Mouse (Mus musculus) testis, adult 2 months (tissue): ENCODE results near the gene Dnajc1. TPM values are rescaled to one million over a fixed set of nuclear protein-coding genes. Genes with fewer than 3 reads are reported as not detected.

Experiments used
- H3K27ac ChIP-seq: fragments of 200-500 bp; 2 replicates; pipeline ENCODE4 v1.5.1; 2012; ENCODE audit warnings: low read depth, low read length; ENCODE audit not compliant: control insufficient read depth, insufficient read depth
- H3K27me3 ChIP-seq: fragments of 200-500 bp; 2 replicates; pipeline ENCODE4 v1.6.1; 2012; ENCODE audit warnings: mild to moderate bottlenecking, low read length, moderate library complexity; ENCODE audit not compliant: control insufficient read depth, insufficient read depth
- H3K36me3 ChIP-seq: fragments of 200-500 bp; 2 replicates; pipeline ENCODE4 v1.6.1; 2012; ENCODE audit warnings: mild to moderate bottlenecking, low read length; ENCODE audit not compliant: control insufficient read depth, insufficient read depth
- H3K4me1 ChIP-seq: fragments of 200-500 bp; 2 replicates; pipeline ENCODE4 v1.6.1; 2012; ENCODE audit warnings: low read length; ENCODE audit not compliant: control insufficient read depth, insufficient read depth
- H3K4me3 ChIP-seq: fragments of 200-500 bp; 2 replicates; pipeline ENCODE4 v1.5.1; 2012; ENCODE audit warnings: low read depth, mild to moderate bottlenecking, low read length, moderate library complexity, mixed read lengths; ENCODE audit not compliant: control insufficient read depth
- CTCF ChIP-seq: fragments of 200-500 bp; IDR thresholded peaks from 2 replicates; pipeline ENCODE4 v1.5.1; 2012; ENCODE audit warnings: low read depth, mild to moderate bottlenecking, inconsistent platforms, low read length, moderate library complexity; ENCODE audit not compliant: control insufficient read depth, insufficient read depth, insufficient replicate concordance
- POLR2A ChIP-seq: fragments of 200-500 bp; IDR thresholded peaks from 2 replicates; pipeline ENCODE4 v1.6.1; 2012; ENCODE audit warnings: low read depth, mild to moderate bottlenecking, inconsistent platforms, low read length, moderate library complexity; ENCODE audit not compliant: control insufficient read depth
- polyA plus RNA-seq: library from polyadenylated mRNA; depleted of rRNA; stranded (reverse); fragments of >200 nt; gene quantifications from 2 replicates; pipeline ENCODE4 v1.2.3, GENCODE M21; 2012

Dnajc1 gene
- polyA plus RNA-seq, 1 experiment: 4.7 TPM

GRCm38 (mm10) chr2:18300949-18301348, 91.7 kb downstream of the Dnajc1 start:
- TF ChIP-seq CTCF: no peak
- TF ChIP-seq POLR2A: no peak
- no peak overlapping the region for H3K4me3 ChIP-seq
- H3K27me3 ChIP-seq: no peaks in the 10 kb centered on the region
- no peaks in the 10 kb centered on the region for H3K36me3 ChIP-seq
- no peaks in the 10 kb centered on the region for H3K4me1 ChIP-seq
- H3K27ac ChIP-seq: no peak overlapping the region

GRCm38 (mm10) chr2:18285175-18285574, 107.5 kb downstream of the Dnajc1 start:
- Histone ChIP-seq H3K27ac (no peak overlapping the region), H3K27me3 (no peaks in the 10 kb centered on the region), H3K4me3 (no peak overlapping the region), H3K36me3 (no peaks in the 10 kb centered on the region), H3K4me1 (no peaks in the 10 kb centered on the region)
- no peak for TF ChIP-seq CTCF
- no peak for TF ChIP-seq POLR2A

- TF ChIP-seq CTCF: no peak
- TF ChIP-seq POLR2A: no peak
- Histone ChIP-seq H3K27me3 (no peaks in the 10 kb centered on the region), H3K27ac (no peak overlapping the region), H3K4me3 (no peak overlapping the region), H3K4me1 (no peaks in the 10 kb centered on the region), H3K36me3 (no peaks in the 10 kb centered on the region)
Observed at GRCm38 (mm10) chr2:18265736-18266135, 126.9 kb downstream of the Dnajc1 start.

- no peak overlapping the region for H3K27ac ChIP-seq
- H3K36me3 ChIP-seq: no peaks in the 10 kb centered on the region
- H3K4me3 ChIP-seq: no peak overlapping the region
- TF ChIP-seq CTCF: no peak
- TF ChIP-seq POLR2A: no peak
- no peaks in the 10 kb centered on the region for H3K4me1 ChIP-seq
- H3K27me3 ChIP-seq: no peaks in the 10 kb centered on the region
Observed at GRCm38 (mm10) chr2:18264579-18264978, 128.1 kb downstream of the Dnajc1 start.

GRCm38 (mm10) chr2:18262298-18262697, 130.3 kb downstream of the Dnajc1 start:
- H3K4me3 ChIP-seq: no peak overlapping the region
- TF ChIP-seq CTCF (no peak), POLR2A (no peak)
- H3K27ac ChIP-seq: no peak overlapping the region

GRCm38 (mm10) chr2:18249224-18249623, 143.4 kb downstream of the Dnajc1 start:
- no peak overlapping the region for H3K27ac ChIP-seq
- no peaks in the 10 kb centered on the region for H3K4me1 ChIP-seq
- no peaks in the 10 kb centered on the region for H3K36me3 ChIP-seq
- no peaks in the 10 kb centered on the region for H3K27me3 ChIP-seq
- H3K4me3 ChIP-seq: no peak overlapping the region
- TF ChIP-seq POLR2A (no peak), CTCF (no peak)

More at GRCm38 (mm10) chr2:18262298-18262697, 130.3 kb downstream of the Dnajc1 start:
- Histone ChIP-seq H3K4me1 (no peaks in the 10 kb centered on the region), H3K27me3 (no peaks in the 10 kb centered on the region), H3K36me3 (no peaks in the 10 kb centered on the region)

- Histone ChIP-seq H3K4me1 (no peaks in the 10 kb centered on the region), H3K27ac (no peak overlapping the region), H3K36me3 (no peaks in the 10 kb centered on the region), H3K4me3 (no peak overlapping the region), H3K27me3 (no peaks in the 10 kb centered on the region)
- TF ChIP-seq CTCF (no peak), POLR2A (no peak)
Observed at GRCm38 (mm10) chr2:18235524-18235923, 157.1 kb downstream of the Dnajc1 start.

- Histone ChIP-seq H3K36me3 (no peaks in the 10 kb centered on the region; the same call in 1 of the 2 replicates), H3K27ac (no peak overlapping the region), H3K27me3 (no peaks in the 10 kb centered on the region), H3K4me3 (no peak overlapping the region), H3K4me1 (no peaks in the 10 kb centered on the region)
- TF ChIP-seq CTCF (no peak), POLR2A (no peak)
Observed at GRCm38 (mm10) chr2:18232883-18233567, 159.6 kb downstream of the Dnajc1 start.
